Mouse (Mus musculus): ENCODE data around the gene Sipa1. TPM values are rescaled to one million over a fixed set of nuclear protein-coding genes. Genes with fewer than 3 reads are reported as not detected.

Sipa1 gene
- total RNA-seq, 2 experiments from 2014 or later, result 30.0 to 34.2 TPM

- peak in 1 of 2 experiments; percentile 3 for DNase-seq (ENCODE audit: low spot score in 2 of 2)
Observed at GRCm38 (mm10) chr19:5646731-5647330, 16.7 kb downstream of the Sipa1 start.

DNA sequence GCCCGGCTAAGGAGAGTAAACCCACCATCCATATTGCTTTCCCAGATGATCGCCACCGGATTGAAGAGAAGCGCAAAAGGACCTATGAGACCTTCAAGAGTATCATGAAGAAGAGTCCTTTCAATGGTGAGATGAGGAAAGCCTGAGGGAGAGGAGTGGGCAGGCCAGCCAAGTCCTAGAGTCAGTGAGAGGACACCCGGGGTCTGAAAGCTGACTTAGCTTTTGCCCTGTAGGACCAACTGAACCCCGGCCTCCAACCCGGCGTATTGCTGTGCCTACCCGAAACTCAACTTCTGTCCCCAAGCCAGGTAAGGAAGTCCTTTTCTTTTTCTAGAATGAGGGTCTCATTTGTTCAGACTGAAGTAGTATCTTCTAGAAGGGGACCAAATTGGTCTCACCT, 18.2 kb downstream of the Sipa1 start:
- DNase-seq (ENCODE audit: low spot score in 2 of 2), result no peak

DNA sequence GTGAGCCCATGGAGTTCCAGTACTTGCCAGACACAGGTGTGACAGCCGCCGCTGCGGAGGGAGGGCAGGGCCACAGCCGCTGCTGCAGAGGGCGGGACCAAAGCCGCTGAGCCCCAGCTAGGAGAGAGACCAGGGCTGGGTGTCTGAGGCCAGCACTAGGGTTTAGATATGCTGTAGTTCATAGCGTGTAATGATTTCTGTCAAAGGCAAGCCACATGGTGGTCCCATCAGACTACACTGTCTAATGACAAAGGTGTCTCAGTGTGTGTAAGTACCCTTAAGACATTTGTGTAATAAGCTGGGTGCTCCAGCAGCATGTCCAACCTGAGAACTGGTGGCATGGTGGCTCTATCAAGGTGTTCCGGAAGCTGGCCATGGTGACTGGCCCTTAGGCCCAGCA, 21.9 kb downstream of the Sipa1 start:
- no peak for DNase-seq (ENCODE audit: low spot score in 2 of 2)

- no peak for DNase-seq (ENCODE audit: low spot score in 2 of 2)
Observed at GRCm38 (mm10) chr19:5641021-5641420, 22.5 kb downstream of the Sipa1 start.

GRCm38 (mm10) chr19:5640339-5640738, 23.2 kb downstream of the Sipa1 start:
- no peak for DNase-seq (ENCODE audit: low spot score in 2 of 2)

DNA sequence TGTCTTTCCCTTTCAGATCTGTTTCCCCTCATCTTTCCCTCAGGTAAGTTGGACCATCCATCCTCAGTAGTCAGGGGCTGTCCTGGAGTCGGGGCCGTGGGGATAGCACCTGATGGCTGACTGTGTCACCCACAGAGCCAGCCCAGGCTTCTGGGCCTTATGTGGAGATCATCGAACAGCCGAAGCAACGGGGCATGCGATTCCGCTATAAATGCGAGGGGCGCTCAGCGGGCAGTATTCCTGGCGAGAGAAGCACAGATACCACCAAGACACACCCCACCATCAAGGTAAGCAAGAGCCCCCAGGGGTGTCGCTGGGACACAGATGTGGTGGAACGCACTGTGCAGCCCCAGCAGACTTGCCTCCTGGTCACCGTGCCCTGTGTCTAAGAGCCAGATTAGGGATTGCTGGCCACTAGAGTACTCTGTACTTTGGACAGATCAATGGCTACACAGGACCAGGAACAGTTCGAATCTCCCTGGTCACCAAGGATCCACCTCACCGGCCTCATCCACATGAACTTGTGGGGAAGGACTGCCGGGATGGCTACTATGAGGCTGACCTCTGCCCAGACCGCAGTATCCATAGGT, 25.0 kb downstream of the Sipa1 start:
- DNase-seq (ENCODE audit: low spot score in 2 of 2), result no peak

GRCm38 (mm10) chr19:5637069-5638047, 26.1 kb downstream of the Sipa1 start, which contains the start of gene Rela:
Gene Rela, plus strand, starts transcription at chr19:5637483.
- DNase-seq (ENCODE audit: low spot score in 2 of 2), result peak; percentile 87 to 94

DNA sequence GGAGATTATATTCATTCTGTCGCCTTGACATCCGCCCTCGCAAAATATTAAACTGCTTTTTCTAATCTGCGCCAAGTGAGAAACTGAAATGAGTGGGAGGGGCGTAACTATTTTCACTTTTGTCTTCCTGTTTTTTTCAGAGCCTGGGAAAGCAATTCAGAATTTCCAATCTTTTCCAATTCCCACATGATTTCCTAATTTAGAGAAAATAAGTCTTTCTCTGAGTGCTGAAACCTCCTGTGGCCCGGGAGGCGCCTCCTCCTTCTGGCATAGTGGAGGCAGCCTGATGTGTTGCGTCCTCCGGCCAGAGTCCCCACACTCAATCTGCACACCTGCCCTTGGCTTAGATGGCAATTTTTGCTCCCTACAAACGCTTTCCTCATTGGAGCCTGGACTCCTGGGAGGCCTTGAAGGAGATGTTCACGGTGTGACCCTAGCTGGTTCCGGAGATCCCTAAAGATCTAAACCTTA, 26.9 kb downstream of the Sipa1 start:
- no peak for DNase-seq (ENCODE audit: low spot score in 2 of 2)

DNA sequence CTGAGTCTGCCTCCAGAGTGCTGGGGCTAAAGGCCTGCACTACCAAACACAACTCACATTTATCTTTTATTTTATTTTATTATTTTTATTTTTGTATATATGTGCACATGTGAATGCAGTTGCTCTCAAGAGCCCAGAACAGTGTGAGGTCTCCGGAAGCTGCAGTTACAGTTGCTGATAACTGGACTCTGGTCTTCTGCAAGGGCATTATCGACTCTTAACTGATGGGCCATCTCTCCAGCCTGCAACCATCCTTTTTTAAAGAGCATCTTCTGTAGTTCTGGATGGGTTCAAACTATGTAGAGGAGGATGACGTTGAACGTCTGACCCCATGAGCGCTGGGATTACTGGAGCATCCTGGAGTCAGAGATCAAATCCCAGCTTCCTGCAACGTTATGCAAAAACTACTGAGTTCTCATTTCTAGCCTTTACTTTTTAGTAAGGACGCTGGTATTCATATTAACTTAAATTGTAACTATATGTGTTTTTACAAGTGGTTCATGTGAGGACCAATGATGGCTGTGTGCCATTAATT, 27.4 kb downstream of the Sipa1 start:
- no peak for DNase-seq (ENCODE audit: low spot score in 2 of 2)

DNA sequence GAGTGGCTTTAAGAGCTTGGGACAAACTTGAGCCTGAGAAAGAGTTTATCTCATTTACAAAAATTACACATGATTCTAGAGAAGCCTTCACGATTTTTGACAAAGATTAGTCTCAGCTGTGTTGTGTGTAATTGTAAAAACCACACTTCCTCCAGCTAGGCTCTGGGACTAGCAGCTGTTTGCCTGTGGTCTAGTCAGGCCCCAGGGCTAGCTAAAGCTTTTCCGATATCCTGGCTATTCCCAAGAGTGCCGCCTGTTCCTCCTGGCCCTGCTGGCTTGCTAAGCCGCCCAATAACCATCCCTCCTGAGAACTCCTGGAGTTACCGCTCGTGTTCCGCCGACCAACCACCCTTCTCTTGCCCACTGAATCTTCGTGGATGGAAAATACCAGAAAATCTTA, 31.4 kb downstream of the Sipa1 start:
- DNase-seq (ENCODE audit: low spot score in 2 of 2), result no peak

GRCm38 (mm10) chr19:5629907-5630306, 33.6 kb downstream of the Sipa1 start:
- no peak for DNase-seq (ENCODE audit: low spot score in 2 of 2)

GRCm38 (mm10) chr19:5625311-5625710, 38.2 kb downstream of the Sipa1 start:
- DNase-seq (ENCODE audit: low spot score in 2 of 2), result no peak

GRCm38 (mm10) chr19:5621884-5622283, 41.6 kb downstream of the Sipa1 start:
- DNase-seq (ENCODE audit: low spot score in 2 of 2), result no peak

DNA sequence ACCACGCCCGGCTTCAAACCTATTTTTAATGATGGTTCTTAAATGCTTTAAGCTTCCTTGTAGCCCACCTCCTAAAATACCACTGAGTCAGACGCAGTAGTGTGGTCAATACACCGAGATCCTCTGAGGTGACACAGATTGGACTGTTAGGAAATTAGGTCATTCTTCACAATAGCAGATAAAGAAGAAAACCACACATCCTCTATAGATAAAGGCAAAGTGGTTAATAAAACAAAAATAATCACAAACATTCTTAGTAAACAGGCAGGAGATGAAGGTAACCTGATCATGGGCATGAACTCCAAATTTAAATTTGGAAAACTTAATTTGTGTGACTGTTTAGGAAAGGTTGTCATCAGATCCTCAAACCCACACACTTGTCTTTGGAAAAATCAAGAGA, 43.5 kb downstream of the Sipa1 start:
- DNase-seq (ENCODE audit: low spot score in 2 of 2), result no peak

DNA sequence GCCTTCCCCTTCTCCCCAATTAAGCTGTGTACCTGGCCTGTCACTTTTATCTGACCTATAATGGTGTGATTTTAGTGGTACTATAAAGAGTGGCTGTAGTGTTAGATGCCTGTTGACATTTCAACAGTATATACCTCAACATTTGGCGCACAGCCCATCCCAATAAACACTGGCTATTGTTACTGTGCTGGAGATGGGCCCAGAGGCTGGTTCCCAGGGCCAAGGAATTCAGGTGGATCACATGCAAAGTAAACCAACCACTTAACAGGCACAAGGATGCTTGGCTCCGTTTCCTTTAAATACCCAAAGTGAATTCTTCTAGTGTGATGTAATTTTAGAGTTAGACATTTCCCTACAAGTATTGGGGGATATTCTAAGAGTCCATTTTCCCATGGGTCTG, 48.6 kb downstream of the Sipa1 start:
- no peak for DNase-seq (ENCODE audit: low spot score in 2 of 2)

- no peak for DNase-seq (ENCODE audit: low spot score in 2 of 2)
Observed at GRCm38 (mm10) chr19:5612762-5613411, 50.6 kb downstream of the Sipa1 start.

GRCm38 (mm10) chr19:5611973-5612372, 51.5 kb downstream of the Sipa1 start:
- no peak for DNase-seq (ENCODE audit: low spot score in 2 of 2)

GRCm38 (mm10) chr19:5609547-5610404, 53.7 kb downstream of the Sipa1 start, which contains the start of gene Kat5:
Gene Kat5, minus strand, starts transcription at chr19:5610237.
- DNase-seq (ENCODE audit: low spot score in 2 of 2), result peak; percentile 94 to 96

- no peak for DNase-seq (ENCODE audit: low spot score in 2 of 2)
Observed at GRCm38 (mm10) chr19:5609171-5609546, 54.3 kb downstream of the Sipa1 start.

DNA sequence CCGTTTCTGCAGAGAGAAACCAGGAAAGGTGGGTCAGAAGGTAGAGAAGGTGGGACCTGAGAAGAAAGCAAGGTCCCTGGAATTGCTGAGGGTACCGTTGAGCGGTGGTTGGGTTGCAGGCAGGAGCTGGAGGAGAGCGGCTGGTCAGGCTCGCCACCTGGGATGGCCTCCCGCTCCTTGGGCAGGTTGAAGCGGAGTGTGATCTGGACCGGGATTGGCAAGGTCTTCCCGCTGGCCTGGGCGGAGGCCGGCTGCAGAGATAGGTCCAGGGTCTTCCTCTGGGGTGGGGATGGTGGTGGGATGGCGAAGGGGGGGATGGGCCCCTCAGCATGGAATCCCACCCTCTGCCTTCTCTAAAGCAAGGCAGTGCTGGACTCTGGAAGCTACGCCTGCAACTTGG, 54.8 kb downstream of the Sipa1 start:
- DNase-seq (ENCODE audit: low spot score in 2 of 2), result peak in 1 of 2 experiments; percentile 16
